Comparison of ENCODE assay signal across 8 mouse cellular contexts in genomic region chr19:18631161-18631643, GRCm38 (mm10). TPM values are rescaled to one million over a fixed set of nuclear protein-coding genes. Genes with fewer than 3 reads are reported as not detected.
DNase-seq lines count a peak whose midpoint lies in the region; ATAC-seq and TF ChIP-seq lines count a peak whose summit lies in the region.

No protein-coding gene starts in this region.

- peaks cover 2% of the 10 kb centered on the region for H3K4me1 ChIP-seq in embryonic fibroblast, embryonic 13.5 days (ENCODE audit: control insufficient read depth, insufficient read depth, low read length)
- peaks cover 18% of the 10 kb centered on the region for H3K4me1 ChIP-seq in heart, embryonic 13.5 days
- peaks cover 32% of the 10 kb centered on the region for H3K4me1 ChIP-seq in kidney, embryonic 15.5 days
- peaks cover 35% of the 10 kb centered on the region for H3K4me1 ChIP-seq in liver, embryonic 13.5 days (replicated peaks)
- H3K4me1 ChIP-seq in stomach, postnatal 0 days (replicated peaks; ENCODE audit: control insufficient read depth, insufficient read depth), result no peaks in the 10 kb centered on the region

- H3K4me2 ChIP-seq in heart, embryonic 13.5 days, result peak overlapping the region; percentile 70
- H3K4me2 ChIP-seq in kidney, embryonic 15.5 days, result peak overlapping the region; percentile 70
- H3K4me2 ChIP-seq in liver, embryonic 13.5 days, result peak overlapping the region; percentile 86
- H3K4me2 ChIP-seq in stomach, postnatal 0 days (replicated peaks; ENCODE audit: low read depth), result peak overlapping the region; percentile 61

- H3K9me3 ChIP-seq in heart, embryonic 13.5 days, result no peaks in the 10 kb centered on the region
- H3K9me3 ChIP-seq in kidney, embryonic 15.5 days (replicated peaks), result no peaks in the 10 kb centered on the region
- H3K9me3 ChIP-seq in liver, embryonic 13.5 days (replicated peaks), result no peaks in the 10 kb centered on the region
- no peaks in the 10 kb centered on the region for H3K9me3 ChIP-seq in stomach, postnatal 0 days (ENCODE audit: control insufficient read depth, low read length)

- WGBS in heart, embryonic 13.5 days, result under 1% methylated on average over 40 of the region's 40 CpGs
- under 1% methylated on average over 34 of the region's 40 CpGs for WGBS in kidney, embryonic 15.5 days
- WGBS in liver, embryonic 13.5 days (ENCODE audit: insufficient replicate concordance), result under 1% methylated on average over 40 of the region's 40 CpGs
- WGBS in stomach, postnatal 0 days, result 0% methylated on average over 40 of the region's 40 CpGs

- H3K9ac ChIP-seq in heart, embryonic 13.5 days, result peak overlapping the region; percentile 84
- H3K9ac ChIP-seq in kidney, embryonic 15.5 days, result peak overlapping the region; percentile 89
- H3K9ac ChIP-seq in liver, embryonic 13.5 days, result peak overlapping the region; percentile 86
- H3K9ac ChIP-seq in stomach, postnatal 0 days (ENCODE audit: low read length), result peak overlapping the region; percentile 92

- peak; percentile 34 for DNase-seq in layer of hippocampus, adult 11-12 months (ENCODE audit: low spot score)
- no peak for DNase-seq in layer of hippocampus, adult 9-10 months (ENCODE audit: low spot score)
- DNase-seq in liver, embryonic 13.5 days, result peak; percentile 53
- DNase-seq in stomach, postnatal 0 days (ENCODE audit: low spot score), result peak; percentile 77

- no peaks in the 10 kb centered on the region for H3K36me3 ChIP-seq in heart, embryonic 13.5 days
- no peaks in the 10 kb centered on the region for H3K36me3 ChIP-seq in kidney, embryonic 15.5 days
- no peaks in the 10 kb centered on the region for H3K36me3 ChIP-seq in liver, embryonic 13.5 days
- H3K36me3 ChIP-seq in stomach, postnatal 0 days (ENCODE audit: control insufficient read depth, insufficient read depth, low read length), result no peaks in the 10 kb centered on the region

- peak overlapping the region; percentile 83 for H3K4me3 ChIP-seq in embryonic fibroblast, embryonic 13.5 days (ENCODE audit: insufficient read depth, low read length)
- H3K4me3 ChIP-seq in heart, embryonic 13.5 days, result peak overlapping the region; percentile 68
- H3K4me3 ChIP-seq in kidney, embryonic 15.5 days (replicated peaks), result peak overlapping the region; percentile 93
- H3K4me3 ChIP-seq in liver, embryonic 13.5 days (replicated peaks), result peak overlapping the region; percentile 95
- H3K4me3 ChIP-seq in stomach, postnatal 0 days (ENCODE audit: low read depth, low read length), result peak overlapping the region; percentile 90

- no peak for TF ChIP-seq EP300 in stomach, postnatal 0 days (optimal IDR thresholded peaks at IDR 0.05)

- no peak for TF ChIP-seq POLR2A in embryonic fibroblast, embryonic 13.5 days (IDR thresholded peaks at IDR 0.05; ENCODE audit: low read depth, low read length)

- no peak for TF ChIP-seq CTCF in embryonic fibroblast, embryonic 13.5 days (IDR thresholded peaks at IDR 0.05; ENCODE audit: borderline replicate concordance, insufficient read depth, low read length)
- no peak for TF ChIP-seq CTCF in stomach, postnatal 0 days (IDR thresholded peaks at IDR 0.05; ENCODE audit: low read depth)

- peak overlapping the region; percentile 75 for H3K27ac ChIP-seq in embryonic fibroblast, embryonic 13.5 days (ENCODE audit: insufficient read depth, low read length)
- peak overlapping the region; percentile 87 for H3K27ac ChIP-seq in heart, embryonic 13.5 days (replicated peaks)
- H3K27ac ChIP-seq in kidney, embryonic 15.5 days, result peak overlapping the region; percentile 95
- peak overlapping the region; percentile 83 for H3K27ac ChIP-seq in liver, embryonic 13.5 days
- peak overlapping the region; percentile 96 for H3K27ac ChIP-seq in stomach, postnatal 0 days (replicated peaks)

- H3K27me3 ChIP-seq in heart, embryonic 13.5 days (replicated peaks), result no peaks in the 10 kb centered on the region
- no peaks in the 10 kb centered on the region for H3K27me3 ChIP-seq in kidney, embryonic 15.5 days
- no peaks in the 10 kb centered on the region for H3K27me3 ChIP-seq in liver, embryonic 13.5 days
- H3K27me3 ChIP-seq in stomach, postnatal 0 days (ENCODE audit: control insufficient read depth, insufficient read depth, low read length), result no peaks in the 10 kb centered on the region

- peak; percentile 38 for ATAC-seq in heart, embryonic 13.5 days (ENCODE audit: extremely low read depth, insufficient number of reproducible peaks, low FRiP score, low TSS enrichment)
- peak; percentile 69 for ATAC-seq in kidney, embryonic 15.5 days (replicated peaks; ENCODE audit: low FRiP score)
- ATAC-seq in liver, embryonic 13.5 days (ENCODE audit: low read depth), result peak; percentile 65
- ATAC-seq in monocyte, adult 5-6 weeks (replicated peaks; ENCODE audit: insufficient number of reproducible peaks, low FRiP score, low TSS enrichment, poor library complexity, severe bottlenecking), result peak; percentile 62
- peak; percentile 77 for ATAC-seq in stomach, postnatal 0 days (ENCODE audit: low FRiP score, low TSS enrichment)

RNA-seq across cellular contexts. Expression of gene Ostf1, which starts 0.4 kb away (rescaled TPM):
- 106 and 109 TPM in 2 replicates for polyA plus RNA-seq in embryonic fibroblast, embryonic 13.5 days (2011; ENCODE audit: insufficient read length, low read depth, missing spikeins)
- 66.5 and 75.0 TPM in 2 replicates for polyA plus RNA-seq in heart, embryonic 13.5 days (2015; fragmentation: Nextera tagmentation; extraction: Ambion mirVana)
- 114 TPM in 2 replicates for polyA plus RNA-seq in kidney, embryonic 15.5 days (2015; fragmentation: Nextera tagmentation; extraction: Ambion mirVana)
- 63.7 and 64.5 TPM in 2 replicates for polyA plus RNA-seq in liver, embryonic 13.5 days (2015; fragmentation: Nextera tagmentation; extraction: Ambion mirVana)
- total RNA-seq in monocyte, adult 5-6 weeks (2017), result 458 to 713 TPM (median 609 TPM) in 3 replicates
- polyA plus RNA-seq in stomach, postnatal 0 days (2015; fragmentation: Nextera tagmentation; extraction: Ambion mirVana), result 129 and 134 TPM in 2 replicates

RNA-seq across cellular contexts. Expression of gene Nmrk1, which starts 0.5 kb away (rescaled TPM):
- 11.4 and 17.5 TPM in 2 replicates for polyA plus RNA-seq in embryonic fibroblast, embryonic 13.5 days (2011; ENCODE audit: insufficient read length, low read depth, missing spikeins)
- polyA plus RNA-seq in heart, embryonic 13.5 days (2015; fragmentation: Nextera tagmentation; extraction: Ambion mirVana), result 6.3 and 7.7 TPM in 2 replicates
- polyA plus RNA-seq in kidney, embryonic 15.5 days (2015; fragmentation: Nextera tagmentation; extraction: Ambion mirVana), result 24.0 and 24.7 TPM in 2 replicates
- 6.8 TPM in 2 replicates for polyA plus RNA-seq in liver, embryonic 13.5 days (2015; fragmentation: Nextera tagmentation; extraction: Ambion mirVana)
- 7.0 to 19.9 TPM (median 7.7 TPM) in 3 replicates for total RNA-seq in monocyte, adult 5-6 weeks (2017)
- polyA plus RNA-seq in stomach, postnatal 0 days (2015; fragmentation: Nextera tagmentation; extraction: Ambion mirVana), result 4.9 and 6.2 TPM in 2 replicates

RNA-seq across cellular contexts. Expression of gene Carnmt1, which starts 39.4 kb away (rescaled TPM):
- polyA plus RNA-seq in embryonic fibroblast, embryonic 13.5 days (2011; ENCODE audit: insufficient read length, low read depth, missing spikeins), result 10.5 and 21.5 TPM in 2 replicates
- polyA plus RNA-seq in heart, embryonic 13.5 days (2015; fragmentation: Nextera tagmentation; extraction: Ambion mirVana), result 21.0 and 22.2 TPM in 2 replicates
- 32.8 and 35.2 TPM in 2 replicates for polyA plus RNA-seq in kidney, embryonic 15.5 days (2015; fragmentation: Nextera tagmentation; extraction: Ambion mirVana)
- 24.7 and 25.6 TPM in 2 replicates for polyA plus RNA-seq in liver, embryonic 13.5 days (2015; fragmentation: Nextera tagmentation; extraction: Ambion mirVana)
- total RNA-seq in monocyte, adult 5-6 weeks (2017), result 6.6 to 20.4 TPM (median 15.4 TPM) in 3 replicates
- 18.4 and 18.6 TPM in 2 replicates for polyA plus RNA-seq in stomach, postnatal 0 days (2015; fragmentation: Nextera tagmentation; extraction: Ambion mirVana)
